Mouse (Mus musculus) gastrocnemius, postnatal 36 days (tissue): ENCODE results near the gene Olfr1459. TPM values are rescaled to one million over a fixed set of nuclear protein-coding genes. Genes with fewer than 3 reads are reported as not detected.

Source experiments
- DNase-seq, 2 experiments: peaks; one replicate each; pipeline ENCODE4 v3.0.0; 2022
- intact Hi-C: fragments of 180-260 bp; cut with DNase I; formaldehyde crosslinking; loops from one replicate; pipeline ENCODE4 v1.15.1; 2025
- long read RNA-seq, 2 experiments: library from polyadenylated mRNA; stranded (forward); transcript quantifications; one replicate each; pipeline ENCODE4 v2.0.0; 2021
- total RNA-seq, 2 experiments: library from RNA; stranded (reverse); gene quantifications; 2 replicates each; pipeline ENCODE4 v1.2.3; 2021

Olfr1459 gene
- total RNA-seq: not detected
- long read RNA-seq, experiment 1: 0 reads
- long read RNA-seq, experiment 2: 0 reads

GRCm38 (mm10) chr19:13149449-13149848, at the start of gene Olfr1459:
Gene Olfr1459 (minus strand): TSS chr19:13149549.
- DNase-seq: no peak
- intact Hi-C loops: no loop called here

- intact Hi-C loops: no loop called here
- DNase-seq: no peak
These were observed 36.1 kb upstream of the Olfr1459 start, which contains the start of gene Olfr1462 for GRCm38 (mm10) chr19:13185434-13185833. Gene Olfr1462 (plus strand): TSS chr19:13185734.

- DNase-seq: no peak
- intact Hi-C loops: no loop called here
These were observed 13.4 kb upstream of the Olfr1459 start, which contains the start of gene Olfr1461 for GRCm38 (mm10) chr19:13162700-13163099. Gene Olfr1461 (plus strand): TSS chr19:13163000.

- DNase-seq: no peak
- intact Hi-C loops: no loop called here
These were observed 42.7 kb downstream of the Olfr1459 start, which contains the start of gene Olfr1458 for GRCm38 (mm10) chr19:13106675-13107074. Gene Olfr1458 (minus strand): TSS chr19:13106775.

- intact Hi-C loops: no loop called here
These were observed 51.6 kb downstream of the Olfr1459 start, which contains the start of gene Olfr1457 for GRCm38 (mm10) chr19:13097791-13098190. Gene Olfr1457 (minus strand): TSS chr19:13097891.

GRCm38 (mm10) chr19:13093908-13094307, 55.4 kb downstream of the Olfr1459 start:
- no peak for DNase-seq
- intact Hi-C loops: no loop called here

More at GRCm38 (mm10) chr19:13097791-13098190, 51.6 kb downstream of the Olfr1459 start, which contains the start of gene Olfr1457:
- no peak for DNase-seq

Other genes starting within 250 kb of the Olfr1459 start
- not detected for gene Olfr1447, start 245.8 kb downstream of the Olfr1459 start, total RNA-seq
- not detected for gene Olfr1448, start 225.1 kb downstream of the Olfr1459 start, total RNA-seq
- gene Olfr1449, start 218.7 kb downstream of the Olfr1459 start, total RNA-seq: not detected
- gene Olfr1450, start 199.3 kb downstream of the Olfr1459 start, total RNA-seq: not detected
- not detected for gene Olfr1451, start 154.5 kb downstream of the Olfr1459 start, total RNA-seq
- gene Olfr1453, start 121.2 kb downstream of the Olfr1459 start, total RNA-seq: not detected
- not detected for gene Olfr1454, start 88.9 kb downstream of the Olfr1459 start, total RNA-seq
- gene Olfr1457, start 51.7 kb downstream of the Olfr1459 start, total RNA-seq: not detected
- not detected for gene Olfr1458, start 42.8 kb downstream of the Olfr1459 start, total RNA-seq
- gene Olfr1461, start 13.5 kb upstream of the Olfr1459 start, total RNA-seq: not detected
- gene Olfr1462, start 36.2 kb upstream of the Olfr1459 start, total RNA-seq: not detected
- gene Olfr1463, start 81.8 kb upstream of the Olfr1459 start, total RNA-seq: not detected
- not detected for gene Olfr1465, start 166.0 kb upstream of the Olfr1459 start, total RNA-seq
- gene Olfr1466, start 189.3 kb upstream of the Olfr1459 start, total RNA-seq: not detected
- not detected for gene Olfr1467, start 212.7 kb upstream of the Olfr1459 start, total RNA-seq